11 mouse cellular contexts compared by ENCODE assay signal in the genomic region with DNA sequence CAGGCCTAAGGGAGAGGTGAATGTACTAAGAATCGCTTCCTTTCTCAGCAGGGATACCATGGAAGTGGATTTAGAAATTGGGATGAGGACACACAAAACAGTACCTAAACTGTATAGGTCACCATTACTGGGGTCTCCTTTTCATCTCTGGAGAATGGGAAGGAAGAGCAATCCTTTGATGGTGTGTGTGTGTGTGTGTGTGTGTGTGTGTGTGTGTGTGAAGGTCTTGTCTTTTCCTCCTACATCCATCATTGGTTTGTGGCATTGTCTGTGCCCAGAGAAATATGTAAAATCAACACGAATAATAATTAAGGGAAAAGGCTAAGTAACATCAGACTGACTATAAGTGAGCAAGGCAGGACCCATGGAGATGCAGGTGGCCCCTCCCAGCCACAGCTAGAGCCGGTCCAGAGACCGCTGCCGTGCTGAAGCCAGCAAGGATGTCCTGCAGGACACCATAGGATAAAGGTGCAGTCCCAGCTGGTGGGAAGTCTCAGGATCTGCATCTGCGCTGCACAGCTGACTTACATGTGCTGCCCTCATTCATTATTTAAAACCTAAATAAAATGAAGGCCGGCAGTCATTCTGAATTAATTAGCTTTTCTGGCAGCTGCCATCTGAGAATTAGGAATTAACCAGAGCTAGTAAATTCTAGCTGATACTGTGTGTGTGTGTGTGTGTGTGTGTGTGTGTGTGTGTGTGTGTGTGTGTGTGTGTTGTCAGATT.
DNase-seq lines count a peak whose midpoint lies in the region; ATAC-seq and TF ChIP-seq lines count a peak whose summit lies in the region.
"Had no signal": no experiment of that assay in that cellular context is flagged by ENCODE, and none has a peak within 500 bp of the region (broad histone marks: within the 10 kb centered on the region; RNA-seq: fewer than 3 reads in every experiment).

No protein-coding gene starts in this region.

- H3K36me3 ChIP-seq in embryonic facial prominence, embryonic 14.5 days (ENCODE audit: control insufficient read depth, insufficient read depth, low read length) = no peaks in the 10 kb centered on the region
- H3K36me3 ChIP-seq in hindbrain, embryonic 13.5 days = no peaks in the 10 kb centered on the region
- H3K36me3 ChIP-seq in midbrain, postnatal 0 days (ENCODE audit: insufficient read depth, low read length) = no peaks in the 10 kb centered on the region

- no peaks in the 10 kb centered on the region for H3K4me1 ChIP-seq in embryonic facial prominence, embryonic 14.5 days (ENCODE audit: control insufficient read depth, insufficient read depth, low read length)
- H3K4me1 ChIP-seq in hindbrain, embryonic 13.5 days (replicated peaks) = peaks cover 7% of the 10 kb centered on the region; the same call in 1 of the 2 replicates
- H3K4me1 ChIP-seq in midbrain, postnatal 0 days (ENCODE audit: insufficient read depth, low read length) = no peaks in the 10 kb centered on the region

- DNase-seq in MN1 (ENCODE audit: low spot score) = peak; percentile 55
- DNase-seq in embryonic facial prominence, embryonic 14.5 days (ENCODE audit: low spot score) = peak; percentile 31
- peak; percentile 39 for DNase-seq in midbrain, postnatal 0 days (ENCODE audit: low spot score)
- no peak for DNase-seq in cerebellum, adult 9-10 months
- no peak for DNase-seq in adrenal gland, adult 8-10 months
- no peak for DNase-seq in cerebellum, postnatal 36 days
- DNase-seq: cerebellum, postnatal 10 days had no signal

- no peak for TF ChIP-seq CTCF in midbrain, postnatal 0 days (IDR thresholded peaks at IDR 0.05)

- no peak overlapping the region for H3K4me3 ChIP-seq in embryonic facial prominence, embryonic 14.5 days (ENCODE audit: low read depth, low read length)
- H3K4me3 ChIP-seq in hindbrain, embryonic 13.5 days = no peak overlapping the region
- H3K4me3 ChIP-seq in midbrain, postnatal 0 days (ENCODE audit: low read depth, low read length) = no peak overlapping the region
- H3K4me3 ChIP-seq: erythroblast, embryonic 14.5 days had no signal

- no peak overlapping the region for H3K9ac ChIP-seq in embryonic facial prominence, embryonic 14.5 days (ENCODE audit: low read depth, low read length)
- no peak overlapping the region for H3K9ac ChIP-seq in hindbrain, embryonic 13.5 days
- no peak overlapping the region for H3K9ac ChIP-seq in midbrain, postnatal 0 days (replicated peaks; ENCODE audit: low read length, poor library complexity, severe bottlenecking)
- H3K9ac ChIP-seq: liver, embryonic 14.5 days had no signal

- WGBS in embryonic facial prominence, embryonic 14.5 days = 71% methylated on average over 7 of the region's 7 CpGs
- 38% methylated on average over 7 of the region's 7 CpGs for WGBS in hindbrain, embryonic 13.5 days
- WGBS in midbrain, postnatal 0 days = 42% methylated on average over 7 of the region's 7 CpGs

- H3K9me3 ChIP-seq in embryonic facial prominence, embryonic 14.5 days (ENCODE audit: control insufficient read depth, low read length) = no peaks in the 10 kb centered on the region
- no peaks in the 10 kb centered on the region for H3K9me3 ChIP-seq in hindbrain, embryonic 13.5 days
- no peaks in the 10 kb centered on the region for H3K9me3 ChIP-seq in midbrain, postnatal 0 days (ENCODE audit: low read length)

- no peak for ATAC-seq in embryonic facial prominence, embryonic 14.5 days (ENCODE audit: low read depth)
- peak; percentile 87 for ATAC-seq in hindbrain, embryonic 13.5 days (ENCODE audit: low FRiP score)
- peak; percentile 60; the same call in 1 of the 2 replicates for ATAC-seq in midbrain, postnatal 0 days (ENCODE audit: low FRiP score)

- H3K4me2 ChIP-seq in embryonic facial prominence, embryonic 14.5 days (ENCODE audit: low read depth, low read length) = no peak overlapping the region
- no peak overlapping the region for H3K4me2 ChIP-seq in hindbrain, embryonic 13.5 days
- no peak overlapping the region for H3K4me2 ChIP-seq in midbrain, postnatal 0 days (ENCODE audit: low read depth, low read length, poor library complexity, severe bottlenecking)
- H3K4me2 ChIP-seq: heart, embryonic 11.5 days had no signal

- H3K27me3 ChIP-seq in embryonic facial prominence, embryonic 14.5 days (replicated peaks; ENCODE audit: control insufficient read depth, insufficient read depth, low read length) = no peaks in the 10 kb centered on the region
- H3K27me3 ChIP-seq in hindbrain, embryonic 13.5 days = no peaks in the 10 kb centered on the region
- H3K27me3 ChIP-seq in midbrain, postnatal 0 days (ENCODE audit: insufficient read depth, low read length) = no peaks in the 10 kb centered on the region

- no peak overlapping the region for H3K27ac ChIP-seq in embryonic facial prominence, embryonic 14.5 days (replicated peaks; ENCODE audit: low read depth, low read length)
- peak overlapping the region; percentile 31; the same call in 1 of the 2 replicates for H3K27ac ChIP-seq in hindbrain, embryonic 13.5 days
- H3K27ac ChIP-seq in midbrain, postnatal 0 days (ENCODE audit: low read depth, low read length) = no peak overlapping the region
- H3K27ac ChIP-seq: liver, embryonic 14.5 days had no signal

Comparison
In these comparisons a context has a peak if more than half of its experiments do, and no peak if none do; other contexts are left out.
1. DNase-seq: peak in MN1 (single experiment), embryonic facial prominence, embryonic 14.5 days (single experiment) and midbrain, postnatal 0 days (single experiment); none in cerebellum, adult 9-10 months (single experiment), adrenal gland, adult 8-10 months (single experiment) and cerebellum, postnatal 36 days (0 of 2).